Mouse (Mus musculus) heart, embryonic 12.5 days (tissue): ENCODE results near the gene Trim27. TPM values are rescaled to one million over a fixed set of nuclear protein-coding genes. Genes with fewer than 3 reads are reported as not detected.

Source experiments
- ATAC-seq: fragments of 200-750 bp; cut with Nextera tagmentation; 2 replicates; pipeline ENCODE4 v1.8.0; 2017; ENCODE audit warnings: moderate TSS enrichment, moderate library complexity; ENCODE audit not compliant: insufficient number of reproducible peaks, low FRiP score
- H3K27ac ChIP-seq: fragments of 300-500 bp; sonication (generic); 2 replicates; pipeline ENCODE4 v1.5.1; 2016; ENCODE audit warnings: mild to moderate bottlenecking, moderate library complexity; ENCODE audit not compliant: poor library complexity, severe bottlenecking
- H3K27me3 ChIP-seq: fragments of 300-500 bp; sonication (generic); replicated peaks from 2 replicates; pipeline ENCODE4 v1.6.1; 2016; ENCODE audit warnings: mild to moderate bottlenecking, moderate library complexity
- H3K36me3 ChIP-seq: fragments of 300-500 bp; sonication (generic); 2 replicates; pipeline ENCODE4 v1.6.1; 2016; ENCODE audit warnings: mild to moderate bottlenecking, moderate library complexity
- H3K4me1 ChIP-seq: fragments of 300-500 bp; sonication (generic); replicated peaks from 2 replicates; pipeline ENCODE4 v1.6.1; 2016; ENCODE audit warnings: mild to moderate bottlenecking
- H3K4me2 ChIP-seq: fragments of 300-500 bp; sonication (generic); 2 replicates; pipeline ENCODE4 v1.6.1; 2016; ENCODE audit warnings: mild to moderate bottlenecking, moderate library complexity
- H3K4me3 ChIP-seq: fragments of 300-500 bp; sonication (generic); 2 replicates; pipeline ENCODE4 v1.5.1; 2016; ENCODE audit warnings: mild to moderate bottlenecking
- H3K9ac ChIP-seq: fragments of 300-500 bp; sonication (generic); 2 replicates; pipeline ENCODE4 v1.6.1; 2016; ENCODE audit warnings: mild to moderate bottlenecking, moderate library complexity
- H3K9me3 ChIP-seq: fragments of 300-500 bp; sonication (generic); replicated peaks from 2 replicates; pipeline ENCODE4 v1.6.1; 2016; ENCODE audit warnings: mild to moderate bottlenecking, moderate library complexity
- WGBS: fragments of 180-500 bp; shearing (Covaris S2); methylation state at CpG from one replicate; pipeline ENCODE4 v1.1.7; 2016; 5-methylcytosine and 5-hydroxymethylcytosine counted together
- polyA plus RNA-seq: library from polyadenylated mRNA; unstranded; fragments of >200 nt; fragmentation: Nextera tagmentation; extraction: Ambion mirVana; gene quantifications from 2 replicates; pipeline ENCODE4 v1.2.1, GENCODE M21; 2016

Trim27 gene
- polyA plus RNA-seq, 1 experiment from 2014 or later: 98.2 TPM

- no peak for ATAC-seq
- Histone ChIP-seq H3K27ac (no peak overlapping the region), H3K9ac (no peak overlapping the region), H3K4me2 (no peak overlapping the region), H3K27me3 (no peaks in the 10 kb centered on the region), H3K4me3 (no peak overlapping the region), H3K4me1 (peaks cover 17% of the 10 kb centered on the region), H3K36me3 (peaks cover 84% of the 10 kb centered on the region), H3K9me3 (no peaks in the 10 kb centered on the region)
- WGBS: 80% methylated on average over 4 of the region's 4 CpGs
Measured at GRCm38 (mm10) chr13:21185521-21185920, 6.3 kb downstream of the Trim27 start.

- H3K36me3 ChIP-seq: peaks cover 45% of the 10 kb centered on the region
Measured at GRCm38 (mm10) chr13:21195406-21196228, 16.4 kb downstream of the Trim27 start.

GRCm38 (mm10) chr13:21197721-21198120 is 18.5 kb downstream of the Trim27 start:
- no peak overlapping the region for H3K4me2 ChIP-seq
- 0 out of 2 replicates have a peak, but pooled peaks cover 2% of the 10 kb centered on the region for H3K4me1 ChIP-seq
- WGBS: 80% methylated on average over 5 of the region's 5 CpGs
- H3K4me3 ChIP-seq: no peak overlapping the region
- no peaks in the 10 kb centered on the region for H3K9me3 ChIP-seq
- H3K36me3 ChIP-seq: peaks cover 26% of the 10 kb centered on the region
- H3K27ac ChIP-seq: no peak overlapping the region
- H3K9ac ChIP-seq: no peak overlapping the region
- ATAC-seq: no peak
- H3K27me3 ChIP-seq: no peaks in the 10 kb centered on the region

More at GRCm38 (mm10) chr13:21195406-21196228, 16.4 kb downstream of the Trim27 start:
- Histone ChIP-seq H3K4me1 (0 out of 2 replicates have a peak, but pooled peaks cover 2% of the 10 kb centered on the region), H3K9ac (no peak overlapping the region), H3K27me3 (no peaks in the 10 kb centered on the region), H3K4me2 (no peak overlapping the region), H3K9me3 (no peaks in the 10 kb centered on the region), H3K27ac (no peak overlapping the region), H3K4me3 (no peak overlapping the region)
- no peak for ATAC-seq
- WGBS: 83% methylated on average over 10 of the region's 10 CpGs

- Histone ChIP-seq H3K9me3 (no peaks in the 10 kb centered on the region), H3K4me3 (no peak overlapping the region), H3K4me1 (0 out of 2 replicates have a peak, but pooled peaks cover 2% of the 10 kb centered on the region), H3K36me3 (peaks cover 20% of the 10 kb centered on the region), H3K27me3 (no peaks in the 10 kb centered on the region), H3K4me2 (no peak overlapping the region), H3K27ac (no peak overlapping the region), H3K9ac (no peak overlapping the region)
- 69% methylated on average over 2 of the region's 2 CpGs for WGBS
- ATAC-seq: no peak
Measured at GRCm38 (mm10) chr13:21198313-21198712, 19.1 kb downstream of the Trim27 start.

- Histone ChIP-seq H3K9ac (peak overlapping the region; percentile 70), H3K4me2 (peak overlapping the region; percentile 66), H3K4me3 (peak overlapping the region; percentile 76), H3K9me3 (no peaks in the 10 kb centered on the region), H3K27me3 (no peaks in the 10 kb centered on the region), H3K4me1 (0 out of 2 replicates have a peak, but pooled peaks cover 2% of the 10 kb centered on the region), H3K27ac (peak overlapping the region; percentile 67), H3K36me3 (peaks cover 12% of the 10 kb centered on the region)
- 4% methylated on average over 17 of the region's 17 CpGs for WGBS
- peak; percentile 70 for ATAC-seq
Measured at GRCm38 (mm10) chr13:21199046-21200028, 20.1 kb downstream of the Trim27 start.

GRCm38 (mm10) chr13:21200043-21200999 is 21.1 kb downstream of the Trim27 start:
- 0 out of 2 replicates have a peak, but pooled peaks cover 2% of the 10 kb centered on the region for H3K4me1 ChIP-seq
- no peaks in the 10 kb centered on the region for H3K9me3 ChIP-seq
- peak; percentile 97 for ATAC-seq
- H3K27ac ChIP-seq: peak overlapping the region; percentile 67
- H3K9ac ChIP-seq: peak overlapping the region; percentile 76
- peaks cover 5% of the 10 kb centered on the region; the same call in 1 of the 2 replicates for H3K36me3 ChIP-seq
- H3K27me3 ChIP-seq: no peaks in the 10 kb centered on the region
- peak overlapping the region; percentile 66 for H3K4me2 ChIP-seq
- WGBS: 4% methylated on average over 48 of the region's 48 CpGs
- peak overlapping the region; percentile 76 for H3K4me3 ChIP-seq

GRCm38 (mm10) chr13:21215275-21215983 is 36.2 kb downstream of the Trim27 start:
- Histone ChIP-seq H3K4me1 (peaks cover 6% of the 10 kb centered on the region; the same call in 1 of the 2 replicates), H3K9ac (peak overlapping the region; percentile 39; the same call in 1 of the 2 replicates), H3K9me3 (peaks cover 9% of the 10 kb centered on the region), H3K4me2 (peak overlapping the region; percentile 69), H3K27ac (no peak overlapping the region), H3K4me3 (peak overlapping the region; percentile 43), H3K36me3 (no peaks in the 10 kb centered on the region), H3K27me3 (peaks cover 6% of the 10 kb centered on the region; the same call in 1 of the 2 replicates)
- WGBS: 2% methylated on average over 20 of the region's 20 CpGs
- ATAC-seq: peak; percentile 75; the same call in 1 of the 2 replicates

- peaks cover 6% of the 10 kb centered on the region; the same call in 1 of the 2 replicates for H3K27me3 ChIP-seq
- H3K36me3 ChIP-seq: no peaks in the 10 kb centered on the region
- whole genome bisulfite sequencing: 36% methylated on average over 1 of the region's 1 CpGs
- H3K4me1 ChIP-seq: peaks cover 10% of the 10 kb centered on the region; the same call in 1 of the 2 replicates
- no peak for ATAC-seq
- H3K4me3 ChIP-seq: no peak overlapping the region
- no peak overlapping the region for H3K9ac ChIP-seq
- H3K27ac ChIP-seq: no peak overlapping the region
- H3K9me3 ChIP-seq: peaks cover 5% of the 10 kb centered on the region
- no peak overlapping the region for H3K4me2 ChIP-seq
Measured at GRCm38 (mm10) chr13:21216781-21217180, 37.5 kb downstream of the Trim27 start.

GRCm38 (mm10) chr13:21221656-21222462 is 42.6 kb downstream of the Trim27 start:
- ATAC-seq: peak; percentile 80
- WGBS: 5% methylated on average over 20 of the region's 20 CpGs
- H3K4me3 ChIP-seq: peak overlapping the region; percentile 70
- H3K27me3 ChIP-seq: peaks cover 6% of the 10 kb centered on the region; the same call in 1 of the 2 replicates
- no peaks in the 10 kb centered on the region for H3K9me3 ChIP-seq
- H3K9ac ChIP-seq: peak overlapping the region; percentile 69
- H3K36me3 ChIP-seq: no peaks in the 10 kb centered on the region
- H3K4me2 ChIP-seq: peak overlapping the region; percentile 88
- H3K27ac ChIP-seq: no peak overlapping the region
- H3K4me1 ChIP-seq: peaks cover 5% of the 10 kb centered on the region; the same call in 1 of the 2 replicates
